Mouse (Mus musculus) cerebellum, adult 2 months (tissue): ENCODE measurements around the gene Rars2.

ENCODE experiments used
- CTCF ChIP-seq: fragments of 200-500 bp; IDR thresholded peaks from 2 replicates; pipeline ENCODE4 v1.5.1; 2011; ENCODE audit warnings: low read depth, mild to moderate bottlenecking, control low read depth, low read length, moderate library complexity, borderline replicate concordance; ENCODE audit not compliant: insufficient read depth
- POLR2A ChIP-seq: fragments of 200-500 bp; IDR thresholded peaks from 2 replicates; pipeline ENCODE4 v1.6.1; 2011; ENCODE audit warnings: low read length, control low read depth, borderline replicate concordance; ENCODE audit not compliant: insufficient read depth

- no peak for TF ChIP-seq CTCF
- TF ChIP-seq POLR2A: no peak
These were observed 93.4 kb downstream of the Rars2 start for GRCm38 (mm10) chr4:34708127-34708526.
